Mouse (Mus musculus) midbrain, embryonic 12.5 days (tissue): ENCODE results near the gene Colq. TPM values are rescaled to one million over a fixed set of nuclear protein-coding genes. Genes with fewer than 3 reads are reported as not detected.

Source experiments
- ATAC-seq: fragments of 200-750 bp; cut with Nextera tagmentation; 2 replicates; pipeline ENCODE4 v1.8.0; 2017; ENCODE audit warnings: low read depth, moderate TSS enrichment, moderate library complexity; ENCODE audit not compliant: low FRiP score
- H3K27ac ChIP-seq: fragments of 300-500 bp; sonication (generic); replicated peaks from 2 replicates; pipeline ENCODE4 v1.5.1; 2016; ENCODE audit warnings: mild to moderate bottlenecking
- H3K27me3 ChIP-seq: fragments of 300-500 bp; sonication (generic); 2 replicates; pipeline ENCODE4 v1.6.1; 2016; ENCODE audit warnings: mild to moderate bottlenecking
- H3K36me3 ChIP-seq: fragments of 300-500 bp; sonication (generic); 2 replicates; pipeline ENCODE4 v1.6.1; 2016
- H3K4me1 ChIP-seq: fragments of 300-500 bp; sonication (generic); 2 replicates; pipeline ENCODE4 v1.6.1; 2016
- H3K4me2 ChIP-seq: fragments of 300-500 bp; sonication (generic); replicated peaks from 2 replicates; pipeline ENCODE4 v1.6.1; 2016; ENCODE audit warnings: mild to moderate bottlenecking, moderate library complexity
- H3K4me3 ChIP-seq: fragments of 300-500 bp; sonication (generic); 2 replicates; pipeline ENCODE4 v1.5.1; 2016; ENCODE audit warnings: mild to moderate bottlenecking
- H3K9ac ChIP-seq: fragments of 300-500 bp; sonication (generic); replicated peaks from 2 replicates; pipeline ENCODE4 v1.6.1; 2016; ENCODE audit warnings: mild to moderate bottlenecking, moderate library complexity
- H3K9me3 ChIP-seq: fragments of 300-500 bp; sonication (generic); 2 replicates; pipeline ENCODE4 v1.6.1; 2016; ENCODE audit warnings: mild to moderate bottlenecking
- WGBS: fragments of 180-500 bp; shearing (Covaris S2); methylation state at CpG from one replicate; pipeline ENCODE4 v1.1.7; 2016; 5-methylcytosine and 5-hydroxymethylcytosine counted together
- polyA plus RNA-seq: library from polyadenylated mRNA; unstranded; fragments of >200 nt; fragmentation: Nextera tagmentation; extraction: Ambion mirVana; gene quantifications from 2 replicates; pipeline ENCODE4 v1.2.1, GENCODE M21; 2016

The Colq gene
- polyA plus RNA-seq, 1 experiment from 2014 or later = 0.06 TPM

DNA sequence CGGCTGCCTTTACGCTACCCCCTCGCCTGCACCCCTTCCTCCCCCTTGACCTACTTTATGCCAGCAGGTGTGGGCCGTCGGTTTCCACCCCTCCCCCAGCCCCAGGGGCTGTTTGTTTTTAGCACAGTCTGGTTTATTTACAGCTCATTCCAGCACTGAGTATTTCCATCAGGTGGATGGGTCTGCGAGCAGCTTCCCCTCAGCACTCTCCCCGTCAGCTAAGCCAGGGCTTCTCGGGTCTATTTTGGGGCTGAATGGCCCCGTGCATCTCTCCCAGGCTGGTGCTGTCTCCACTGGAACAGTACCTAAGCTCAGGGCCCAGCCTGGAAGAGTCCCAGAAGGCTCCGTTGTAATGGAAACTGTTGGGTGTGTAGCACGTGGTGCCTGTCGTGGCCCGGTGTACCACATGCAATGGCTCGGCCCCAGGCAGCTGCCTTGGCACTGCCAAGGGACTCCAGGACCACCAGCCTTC, 35.1 kb downstream of the Colq start:
- WGBS = 82% methylated on average over 14 of the region's 14 CpGs

DNA sequence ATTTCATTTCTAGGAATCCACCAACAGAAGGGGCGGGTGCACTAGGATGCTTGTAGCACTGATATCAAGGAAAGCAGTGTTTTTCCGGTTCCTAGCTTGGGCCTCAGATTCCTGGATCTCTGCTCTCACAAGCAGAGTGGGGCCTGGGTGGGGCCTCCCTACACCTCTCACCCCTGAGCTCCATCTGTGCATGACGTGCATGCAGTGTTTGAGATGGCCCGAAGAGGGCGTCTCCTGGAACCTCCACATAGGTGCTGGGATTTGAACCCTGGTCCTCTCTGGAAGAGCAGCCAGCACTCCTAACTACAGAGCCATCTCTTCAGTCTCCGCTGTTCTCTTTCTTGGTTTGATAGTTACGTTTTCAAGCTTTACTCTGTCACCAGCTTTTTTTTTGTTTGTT, 36.1 kb downstream of the Colq start:
- 90% methylated on average over 7 of the region's 7 CpGs for WGBS
- no peaks in the 10 kb centered on the region for H3K4me1 ChIP-seq
- ATAC-seq = no peak
- H3K36me3 ChIP-seq = no peaks in the 10 kb centered on the region
- no peak overlapping the region for H3K4me3 ChIP-seq
- no peak overlapping the region for H3K4me2 ChIP-seq
- H3K9ac ChIP-seq = no peak overlapping the region
- no peaks in the 10 kb centered on the region for H3K27me3 ChIP-seq
- no peak overlapping the region for H3K27ac ChIP-seq
- H3K9me3 ChIP-seq = no peaks in the 10 kb centered on the region

More for the DNA sequence above, 35.1 kb downstream of the Colq start:
- no peak overlapping the region for H3K4me2 ChIP-seq
- no peaks in the 10 kb centered on the region for H3K36me3 ChIP-seq
- no peaks in the 10 kb centered on the region for H3K4me1 ChIP-seq
- no peak for ATAC-seq
- no peak overlapping the region for H3K27ac ChIP-seq
- no peaks in the 10 kb centered on the region for H3K27me3 ChIP-seq
- H3K9ac ChIP-seq = no peak overlapping the region
- H3K4me3 ChIP-seq = no peak overlapping the region
- no peaks in the 10 kb centered on the region for H3K9me3 ChIP-seq

DNA sequence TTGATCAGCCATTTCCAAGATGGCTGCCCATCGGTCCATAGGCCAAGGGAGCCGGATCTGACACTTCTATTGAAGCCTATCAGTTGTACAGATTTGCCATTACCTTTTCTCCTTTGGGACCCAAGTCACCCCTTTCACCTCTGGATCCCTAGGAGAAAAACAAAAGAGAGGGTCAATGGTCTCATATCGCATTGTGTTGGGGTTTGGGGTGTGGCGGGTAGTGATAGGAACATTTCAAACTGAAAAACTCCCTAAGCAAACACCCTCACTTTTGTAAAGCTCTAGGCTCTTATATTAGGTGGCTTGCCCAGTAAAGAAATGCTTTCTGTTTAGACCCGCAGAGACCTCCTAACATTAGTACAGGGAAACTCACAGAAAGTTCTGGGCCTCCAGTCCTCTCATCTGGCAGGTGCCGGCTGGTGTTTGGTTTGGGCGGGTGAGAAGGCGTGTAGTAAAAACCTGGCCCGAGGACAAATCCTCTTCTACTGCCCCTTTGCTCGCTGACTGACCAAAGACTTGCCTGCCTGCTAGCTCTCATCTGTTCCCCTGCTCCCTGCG, 47.2 kb downstream of the Colq start:
- Histone ChIP-seq H3K4me2 (no peak overlapping the region), H3K4me3 (no peak overlapping the region), H3K36me3 (no peaks in the 10 kb centered on the region), H3K4me1 (no peaks in the 10 kb centered on the region), H3K27me3 (no peaks in the 10 kb centered on the region), H3K9me3 (no peaks in the 10 kb centered on the region), H3K9ac (no peak overlapping the region), H3K27ac (no peak overlapping the region)
- 88% methylated on average over 11 of the region's 11 CpGs for WGBS
- ATAC-seq = no peak

DNA sequence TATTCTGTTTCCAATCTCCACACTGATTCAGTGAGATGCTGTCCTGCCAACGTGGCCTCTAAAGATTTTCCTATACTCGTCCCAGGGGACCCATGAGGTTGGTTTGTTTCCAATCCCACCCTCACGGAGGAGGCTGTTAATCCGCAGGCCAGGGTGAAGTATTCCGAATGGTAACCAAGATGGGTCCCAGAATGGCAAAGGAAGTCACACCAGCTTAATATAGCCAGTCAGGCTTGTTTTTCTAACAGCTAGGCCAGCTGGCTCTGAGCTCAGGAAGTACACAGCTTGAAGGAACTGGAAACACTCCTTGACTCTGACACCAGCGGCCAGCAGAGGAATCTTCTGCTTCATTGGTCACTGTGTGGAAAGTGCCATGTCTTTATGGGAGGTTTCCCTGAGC, 53.8 kb downstream of the Colq start:
- Histone ChIP-seq H3K4me1 (no peaks in the 10 kb centered on the region), H3K9me3 (no peaks in the 10 kb centered on the region), H3K36me3 (no peaks in the 10 kb centered on the region), H3K4me2 (no peak overlapping the region), H3K27ac (no peak overlapping the region), H3K9ac (no peak overlapping the region), H3K4me3 (no peak overlapping the region), H3K27me3 (no peaks in the 10 kb centered on the region)
- no peak for ATAC-seq
- WGBS = 74% methylated on average over 6 of the region's 6 CpGs

DNA sequence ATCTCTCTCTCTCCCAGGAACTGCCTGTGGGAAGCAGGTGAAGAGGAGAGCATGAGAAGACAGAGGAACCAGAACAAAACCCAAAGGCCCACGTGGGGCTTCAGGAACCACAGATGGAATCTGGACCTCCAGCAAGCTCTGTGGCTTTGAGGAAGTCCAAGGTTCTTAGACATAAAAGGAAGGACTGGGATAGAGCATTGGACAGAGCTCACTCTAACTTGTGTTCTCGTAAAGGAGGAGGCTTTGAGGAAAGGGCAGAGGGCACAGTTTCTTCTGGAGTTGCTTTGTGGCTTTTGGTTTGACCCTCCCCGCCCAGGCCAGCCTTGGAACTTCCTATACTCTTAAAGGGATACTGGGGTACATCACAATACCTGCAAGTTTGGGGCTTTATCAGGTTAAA, 58.5 kb downstream of the Colq start:
- ATAC-seq = no peak
- H3K4me2 ChIP-seq = no peak overlapping the region
- H3K27me3 ChIP-seq = no peaks in the 10 kb centered on the region
- no peaks in the 10 kb centered on the region for H3K9me3 ChIP-seq
- H3K9ac ChIP-seq = no peak overlapping the region
- no peaks in the 10 kb centered on the region for H3K36me3 ChIP-seq
- no peak overlapping the region for H3K27ac ChIP-seq
- H3K4me3 ChIP-seq = no peak overlapping the region
- no peaks in the 10 kb centered on the region for H3K4me1 ChIP-seq
- WGBS = 61% methylated on average over 3 of the region's 3 CpGs

DNA sequence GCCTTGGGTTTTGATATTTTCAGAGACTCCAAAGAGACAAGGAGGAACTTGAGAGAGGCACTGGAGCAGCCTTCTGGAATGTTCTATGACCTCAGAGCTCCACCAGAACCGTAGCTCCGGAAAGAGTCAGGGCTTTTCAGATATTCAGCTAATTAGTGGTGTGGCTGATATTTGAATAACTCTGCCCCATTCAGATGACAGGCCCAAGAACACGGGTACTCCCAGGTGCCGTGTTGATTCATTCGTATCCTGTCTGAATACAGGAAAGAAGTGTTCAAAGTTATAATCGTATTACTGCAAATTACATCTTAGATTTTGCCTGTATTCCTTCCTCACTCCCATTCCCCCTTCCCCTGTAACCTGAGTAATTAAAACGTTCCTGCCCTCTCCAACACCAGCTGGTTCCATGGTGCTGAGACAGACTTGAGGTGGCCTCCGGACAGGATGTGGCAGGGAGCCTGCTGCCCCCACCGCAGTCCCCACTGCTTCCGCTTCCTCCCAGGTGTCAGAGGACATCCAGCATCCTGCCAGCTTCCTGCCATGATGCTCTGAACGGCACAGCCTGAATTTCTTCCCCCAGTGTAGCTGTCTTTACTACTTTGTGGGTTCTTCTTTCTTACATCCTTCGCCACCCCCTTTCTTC, 59.5 kb downstream of the Colq start:
- no peak for ATAC-seq
- H3K9me3 ChIP-seq = no peaks in the 10 kb centered on the region
- 69% methylated on average over 12 of the region's 12 CpGs for WGBS
- no peak overlapping the region for H3K4me2 ChIP-seq
- no peaks in the 10 kb centered on the region for H3K36me3 ChIP-seq
- no peaks in the 10 kb centered on the region for H3K27me3 ChIP-seq
- no peaks in the 10 kb centered on the region for H3K4me1 ChIP-seq
- no peak overlapping the region for H3K9ac ChIP-seq
- H3K27ac ChIP-seq = no peak overlapping the region
- H3K4me3 ChIP-seq = no peak overlapping the region

DNA sequence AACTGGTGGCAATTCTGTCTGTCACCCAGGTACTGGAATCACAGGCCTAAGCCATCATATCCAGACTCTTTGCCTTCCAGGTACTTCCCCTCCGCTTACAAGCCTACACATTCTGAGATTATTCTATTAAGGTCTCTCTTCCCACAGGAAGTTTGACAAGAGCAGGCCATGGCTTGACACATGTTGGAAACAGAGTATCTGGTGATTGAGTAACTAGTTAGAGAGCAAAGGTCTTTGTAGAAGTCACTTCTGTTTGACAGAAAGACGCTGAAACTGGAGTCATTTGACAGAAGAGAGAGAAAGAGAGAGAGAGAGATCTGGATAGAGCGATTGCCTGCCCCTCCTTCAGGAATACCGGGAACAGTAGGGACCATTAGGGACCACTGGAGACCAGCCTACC, 60.3 kb downstream of the Colq start:
- WGBS = 90% methylated on average over 4 of the region's 4 CpGs
- H3K4me2 ChIP-seq = no peak overlapping the region
- no peaks in the 10 kb centered on the region for H3K27me3 ChIP-seq
- no peak overlapping the region for H3K4me3 ChIP-seq
- H3K9me3 ChIP-seq = no peaks in the 10 kb centered on the region
- H3K36me3 ChIP-seq = no peaks in the 10 kb centered on the region
- no peaks in the 10 kb centered on the region for H3K4me1 ChIP-seq
- no peak overlapping the region for H3K27ac ChIP-seq
- no peak for ATAC-seq
- no peak overlapping the region for H3K9ac ChIP-seq

DNA sequence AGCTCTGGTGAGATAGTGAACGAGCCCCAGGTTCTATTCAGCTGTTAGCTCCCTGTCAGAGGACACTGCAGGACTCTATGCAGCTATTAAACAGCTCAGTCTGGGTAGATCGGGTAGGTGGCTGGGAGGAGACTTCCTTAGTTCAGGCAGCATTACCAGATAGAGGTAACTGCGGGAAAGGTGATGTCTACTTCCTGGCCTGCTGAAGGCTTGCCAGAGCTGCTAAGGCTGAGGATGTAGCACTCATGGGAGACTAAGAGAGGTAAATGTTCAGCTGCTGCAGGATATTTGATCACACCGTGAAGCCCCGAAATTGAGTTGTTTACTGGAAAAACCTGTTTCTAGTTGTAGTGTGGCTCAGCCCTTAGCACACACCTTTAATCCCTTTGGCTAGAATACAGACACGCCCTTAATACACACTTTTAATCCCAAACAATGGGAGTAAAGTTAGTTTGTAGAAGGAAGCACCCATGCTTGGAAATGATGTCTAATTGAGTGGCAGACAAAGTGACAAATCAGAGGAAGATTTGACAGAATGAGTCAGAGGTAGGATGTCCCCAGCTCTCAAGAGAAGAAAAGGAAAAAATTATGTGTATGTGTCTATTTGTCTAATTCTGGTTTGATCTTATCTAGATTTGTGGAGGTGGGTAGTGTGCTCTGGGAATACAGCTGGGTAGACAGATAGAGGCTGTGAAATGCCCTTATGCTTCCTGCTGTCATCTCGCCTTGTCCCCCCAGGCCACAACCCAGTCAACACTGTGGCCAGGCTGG, 65.9 kb downstream of the Colq start:
- no peak overlapping the region for H3K9ac ChIP-seq
- no peak overlapping the region for H3K4me2 ChIP-seq
- no peaks in the 10 kb centered on the region for H3K9me3 ChIP-seq
- no peaks in the 10 kb centered on the region for H3K4me1 ChIP-seq
- no peaks in the 10 kb centered on the region for H3K27me3 ChIP-seq
- ATAC-seq = no peak
- H3K36me3 ChIP-seq = no peaks in the 10 kb centered on the region
- 81% methylated on average over 7 of the region's 7 CpGs for WGBS
- no peak overlapping the region for H3K4me3 ChIP-seq
- no peak overlapping the region for H3K27ac ChIP-seq

DNA sequence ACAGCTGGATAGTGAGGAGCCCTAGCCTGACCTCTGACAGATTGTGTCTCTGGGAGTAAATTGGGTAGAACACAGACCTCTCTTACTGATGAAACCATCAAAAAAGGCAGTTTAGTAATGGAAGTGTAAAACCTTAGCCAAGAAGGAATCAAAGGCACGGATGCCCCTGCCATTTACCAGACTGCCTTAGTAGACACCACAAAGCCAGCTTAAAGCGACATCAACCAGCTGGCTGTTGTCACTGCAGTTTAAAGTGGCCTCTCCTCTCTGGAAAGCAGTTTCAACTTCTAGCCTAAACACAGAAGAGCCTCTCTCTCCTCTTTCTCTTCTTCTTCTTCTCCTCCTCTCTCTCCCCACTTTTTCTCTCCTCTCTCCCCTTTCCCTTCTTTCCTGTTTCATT, 69.8 kb downstream of the Colq start:
- Histone ChIP-seq H3K9me3 (no peaks in the 10 kb centered on the region), H3K27ac (no peak overlapping the region), H3K4me1 (no peaks in the 10 kb centered on the region), H3K9ac (no peak overlapping the region), H3K27me3 (no peaks in the 10 kb centered on the region), H3K4me2 (no peak overlapping the region), H3K4me3 (no peak overlapping the region), H3K36me3 (no peaks in the 10 kb centered on the region)
- 74% methylated on average over 2 of the region's 2 CpGs for WGBS
- no peak for ATAC-seq

DNA sequence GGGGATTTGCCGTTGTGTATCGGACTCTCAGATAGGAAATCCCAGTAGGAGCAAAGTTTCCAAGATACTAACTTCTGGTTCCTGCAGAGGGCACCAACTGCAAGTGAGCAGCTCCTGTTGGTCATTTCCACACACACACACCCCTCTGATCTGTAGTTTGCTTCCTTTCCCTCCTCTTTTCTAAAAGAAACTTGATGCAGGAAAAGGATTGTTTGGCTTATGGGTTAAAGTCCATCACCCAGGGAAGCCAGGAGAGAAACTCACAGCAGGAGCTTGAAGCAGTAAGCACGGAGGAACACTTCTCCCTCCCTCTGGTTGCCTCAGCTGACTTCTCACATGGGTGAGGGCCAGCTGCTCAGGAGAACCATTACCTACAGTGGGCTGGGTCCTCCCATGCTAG, 72.0 kb downstream of the Colq start:
- H3K4me3 ChIP-seq = no peak overlapping the region
- H3K27ac ChIP-seq = no peak overlapping the region
- H3K9ac ChIP-seq = no peak overlapping the region
- no peaks in the 10 kb centered on the region for H3K4me1 ChIP-seq
- no peaks in the 10 kb centered on the region for H3K36me3 ChIP-seq
- no peak for ATAC-seq
- H3K4me2 ChIP-seq = no peak overlapping the region
- no peaks in the 10 kb centered on the region for H3K27me3 ChIP-seq
- 69% methylated on average over 3 of the region's 3 CpGs for WGBS
- peaks cover 10% of the 10 kb centered on the region; the same call in 1 of the 2 replicates for H3K9me3 ChIP-seq

DNA sequence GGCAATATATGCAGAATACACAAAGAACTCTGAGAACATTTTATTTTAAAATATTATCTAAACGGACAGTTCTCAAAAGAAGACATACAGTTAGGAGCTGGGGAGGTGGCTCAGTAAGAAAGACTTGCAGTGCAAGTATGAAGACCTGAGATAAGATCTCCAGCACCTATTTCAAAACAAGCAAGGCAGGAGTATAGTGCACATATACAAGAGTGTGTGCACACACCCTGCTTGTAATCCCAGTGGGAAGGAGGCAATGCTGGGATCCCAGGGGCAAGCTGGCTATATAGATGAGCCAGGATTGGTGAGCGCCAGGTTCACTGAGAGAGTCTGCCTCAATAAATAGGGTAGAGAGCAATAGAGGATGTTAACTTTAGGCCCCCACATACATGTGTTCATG, 75.2 kb downstream of the Colq start:
- Histone ChIP-seq H3K9me3 (peaks cover 13% of the 10 kb centered on the region; the same call in 1 of the 2 replicates), H3K27ac (no peak overlapping the region), H3K9ac (no peak overlapping the region), H3K4me1 (no peaks in the 10 kb centered on the region), H3K4me2 (no peak overlapping the region), H3K36me3 (peaks cover 6% of the 10 kb centered on the region; the same call in 1 of the 2 replicates), H3K4me3 (no peak overlapping the region), H3K27me3 (no peaks in the 10 kb centered on the region)
- ATAC-seq = no peak
- WGBS = 89% methylated on average over 2 of the region's 2 CpGs

DNA sequence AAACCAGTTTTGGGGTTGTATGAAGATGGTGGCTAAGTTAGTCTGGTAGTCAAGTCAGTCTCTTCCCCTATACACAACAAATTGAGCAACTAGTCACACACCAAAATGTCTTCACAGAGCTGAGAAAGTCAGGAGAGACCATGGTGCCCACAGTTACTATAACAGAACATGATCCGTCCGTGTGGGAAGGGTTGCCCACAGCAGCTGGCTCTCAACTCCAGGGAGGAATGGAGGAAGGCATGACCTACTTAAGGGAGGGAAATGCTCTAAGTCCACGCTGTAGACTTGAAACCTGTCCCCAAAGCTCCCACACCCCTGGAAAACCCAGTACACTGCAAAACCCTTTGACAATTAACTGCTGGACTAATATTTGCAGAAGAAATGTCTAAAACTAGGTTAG, 80.8 kb downstream of the Colq start:
- Histone ChIP-seq H3K36me3 (peaks cover 55% of the 10 kb centered on the region), H3K27ac (no peak overlapping the region), H3K9ac (no peak overlapping the region), H3K9me3 (peaks cover 13% of the 10 kb centered on the region; the same call in 1 of the 2 replicates), H3K27me3 (no peaks in the 10 kb centered on the region), H3K4me3 (no peak overlapping the region), H3K4me1 (no peaks in the 10 kb centered on the region), H3K4me2 (no peak overlapping the region)
- WGBS = 89% methylated on average over 3 of the region's 3 CpGs
- ATAC-seq = no peak
